Mouse (Mus musculus) heart, embryonic 15.5 days (tissue): ENCODE data around the gene Pnpla3. TPM values are rescaled to one million over a fixed set of nuclear protein-coding genes. Genes with fewer than 3 reads are reported as not detected.
A peak's percentile ranks its signal among the peaks of the same experiment; 100 is the strongest.

Experiments used
- ATAC-seq: fragments of 200-750 bp; cut with Nextera tagmentation; replicated peaks from 2 replicates; pipeline ENCODE4 v1.8.0; 2017; ENCODE audit warnings: low read depth, moderate TSS enrichment; ENCODE audit not compliant: insufficient number of reproducible peaks, insufficient read depth, low FRiP score
- H3K27ac ChIP-seq: fragments of 300-500 bp; sonication (generic); 2 replicates; pipeline ENCODE4 v1.5.1; 2015; ENCODE audit warnings: mild to moderate bottlenecking, inconsistent platforms
- H3K27me3 ChIP-seq: fragments of 300-500 bp; sonication (generic); 2 replicates; pipeline ENCODE4 v1.6.1; 2015; ENCODE audit warnings: inconsistent platforms
- H3K36me3 ChIP-seq: fragments of 300-500 bp; sonication (generic); 2 replicates; pipeline ENCODE4 v1.6.1; 2015; ENCODE audit warnings: mild to moderate bottlenecking, inconsistent platforms
- H3K4me1 ChIP-seq: fragments of 300-500 bp; sonication (generic); replicated peaks from 2 replicates; pipeline ENCODE4 v1.6.1; 2015; ENCODE audit warnings: inconsistent platforms
- H3K4me2 ChIP-seq: fragments of 300-500 bp; sonication (generic); 2 replicates; pipeline ENCODE4 v1.6.1; 2015; ENCODE audit warnings: inconsistent platforms, mild to moderate bottlenecking, moderate library complexity
- H3K4me3 ChIP-seq: fragments of 300-500 bp; sonication (generic); 2 replicates; pipeline ENCODE4 v1.5.1; 2015; ENCODE audit warnings: mild to moderate bottlenecking, inconsistent platforms
- H3K9ac ChIP-seq: fragments of 300-500 bp; sonication (generic); 2 replicates; pipeline ENCODE4 v1.6.1; 2015; ENCODE audit warnings: mild to moderate bottlenecking, inconsistent platforms
- H3K9me3 ChIP-seq: fragments of 300-500 bp; sonication (generic); replicated peaks from 2 replicates; pipeline ENCODE4 v1.6.1; 2016; ENCODE audit warnings: inconsistent platforms
- WGBS: fragments of 180-500 bp; shearing (Covaris S2); methylation state at CpG from one replicate; pipeline ENCODE4 v1.1.7; 2015; ENCODE audit warnings: mixed read lengths; 5-methylcytosine and 5-hydroxymethylcytosine counted together
- polyA plus RNA-seq: library from polyadenylated mRNA; unstranded; fragments of >200 nt; fragmentation: Nextera tagmentation; extraction: Ambion mirVana; gene quantifications from 2 replicates; pipeline ENCODE4 v1.2.1, GENCODE M21; 2015

Gene Pnpla3
- polyA plus RNA-seq, 1 experiment from 2014 or later: 0.55 TPM

DNA sequence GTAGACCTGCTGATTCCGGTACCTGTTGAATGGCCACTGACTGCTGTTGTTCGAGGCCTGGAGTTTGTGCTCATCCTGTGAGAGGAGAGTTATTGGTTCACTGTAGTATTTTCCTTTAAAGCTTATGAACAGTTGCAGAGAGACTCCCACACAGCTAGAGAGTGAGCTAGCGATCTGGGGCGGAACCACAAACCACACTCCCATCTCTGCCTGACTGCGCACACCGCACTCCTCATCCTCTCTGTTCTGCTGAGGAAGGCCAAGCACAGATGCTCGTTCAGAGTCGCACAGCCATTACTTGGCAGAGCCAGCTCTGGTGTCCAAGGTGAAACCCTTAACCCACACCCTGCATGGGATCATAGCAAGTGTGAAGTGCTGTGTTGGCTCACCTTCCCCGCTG is 11.1 kb downstream of the Pnpla3 start:
- ATAC-seq: no peak
- no peaks in the 10 kb centered on the region for H3K9me3 ChIP-seq
- no peaks in the 10 kb centered on the region for H3K36me3 ChIP-seq
- H3K4me2 ChIP-seq: no peak overlapping the region
- H3K9ac ChIP-seq: no peak overlapping the region
- peaks cover 19% of the 10 kb centered on the region for H3K27me3 ChIP-seq
- no peak overlapping the region for H3K27ac ChIP-seq
- H3K4me3 ChIP-seq: no peak overlapping the region
- no peaks in the 10 kb centered on the region for H3K4me1 ChIP-seq
- WGBS: 87% methylated on average over 9 of the region's 9 CpGs

DNA sequence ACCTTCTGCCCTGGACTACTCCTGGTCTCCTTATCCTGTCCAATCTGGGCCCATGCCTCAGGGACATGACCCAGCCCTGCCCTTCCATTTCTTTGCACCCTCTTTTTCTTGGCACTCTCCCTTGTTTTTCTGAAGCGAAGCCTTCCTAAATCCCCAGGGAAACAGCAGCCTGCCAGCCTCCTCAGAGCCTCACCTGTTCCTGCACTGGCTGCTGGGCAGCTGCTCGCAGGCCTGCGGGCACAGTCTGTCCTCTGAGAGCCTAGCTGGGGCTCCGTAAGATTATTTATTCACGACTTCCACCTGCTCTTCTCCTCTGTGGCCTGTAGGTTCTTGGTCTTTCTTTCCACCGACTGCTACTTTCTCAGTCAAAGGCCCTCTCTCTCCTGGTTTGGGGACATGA is 14.4 kb downstream of the Pnpla3 start:
- Histone ChIP-seq H3K4me1 (no peaks in the 10 kb centered on the region), H3K27me3 (peaks cover 19% of the 10 kb centered on the region), H3K4me2 (no peak overlapping the region), H3K36me3 (no peaks in the 10 kb centered on the region), H3K9ac (no peak overlapping the region), H3K4me3 (no peak overlapping the region), H3K9me3 (no peaks in the 10 kb centered on the region), H3K27ac (no peak overlapping the region)
- WGBS: 59% methylated on average over 6 of the region's 6 CpGs
- ATAC-seq: no peak

DNA sequence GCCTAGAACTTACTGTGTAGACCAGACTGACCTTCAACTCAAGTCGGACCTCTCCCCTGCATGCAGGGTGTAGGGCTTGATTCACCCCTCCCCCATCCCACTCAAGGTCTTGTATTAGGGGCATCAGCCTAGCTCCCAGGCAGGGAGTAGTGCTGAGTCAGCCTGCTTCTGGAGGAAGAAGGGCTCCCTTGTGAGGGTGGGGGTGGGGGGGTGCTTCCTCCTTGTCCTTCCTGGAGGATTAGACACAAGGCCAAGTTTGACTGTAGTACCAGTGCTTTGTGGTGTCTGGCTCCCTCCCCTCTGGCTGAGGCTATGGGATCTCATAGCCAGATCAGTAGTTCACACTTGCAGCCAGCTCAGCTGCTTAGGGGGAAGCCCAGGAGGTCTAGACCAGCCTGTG is 16.3 kb downstream of the Pnpla3 start:
- Histone ChIP-seq H3K4me1 (no peaks in the 10 kb centered on the region), H3K27me3 (peaks cover 19% of the 10 kb centered on the region), H3K9me3 (no peaks in the 10 kb centered on the region), H3K4me2 (no peak overlapping the region), H3K9ac (no peak overlapping the region), H3K36me3 (no peaks in the 10 kb centered on the region), H3K4me3 (no peak overlapping the region), H3K27ac (no peak overlapping the region)
- ATAC-seq: no peak
- WGBS: 12% methylated on average over 1 of the region's 1 CpGs

DNA sequence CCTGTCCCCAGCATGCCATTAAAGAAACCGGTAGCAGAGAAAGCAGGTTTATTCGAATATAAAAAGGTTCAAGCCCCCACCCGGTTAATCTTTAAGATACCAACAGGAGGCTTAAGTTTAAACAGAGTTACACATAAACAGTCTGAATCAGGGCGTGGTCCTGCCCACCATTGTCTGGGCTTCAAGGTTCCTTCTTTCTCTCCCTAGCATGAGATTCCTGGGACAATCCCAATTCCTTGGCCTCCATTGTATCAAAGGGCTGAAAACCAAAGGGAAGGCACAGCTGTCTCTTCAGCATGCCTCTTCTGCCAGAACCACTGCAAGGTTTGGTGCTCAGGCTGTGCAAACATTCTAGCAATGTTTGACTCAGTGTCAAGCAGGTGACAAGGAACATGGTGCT is 18.6 kb downstream of the Pnpla3 start:
- Histone ChIP-seq H3K4me1 (no peaks in the 10 kb centered on the region), H3K4me2 (no peak overlapping the region), H3K27ac (no peak overlapping the region), H3K4me3 (no peak overlapping the region), H3K9ac (no peak overlapping the region), H3K9me3 (no peaks in the 10 kb centered on the region), H3K36me3 (no peaks in the 10 kb centered on the region), H3K27me3 (peaks cover 11% of the 10 kb centered on the region; the same call in 1 of the 2 replicates)
- no peak for ATAC-seq
- WGBS: 59% methylated on average over 4 of the region's 4 CpGs

DNA sequence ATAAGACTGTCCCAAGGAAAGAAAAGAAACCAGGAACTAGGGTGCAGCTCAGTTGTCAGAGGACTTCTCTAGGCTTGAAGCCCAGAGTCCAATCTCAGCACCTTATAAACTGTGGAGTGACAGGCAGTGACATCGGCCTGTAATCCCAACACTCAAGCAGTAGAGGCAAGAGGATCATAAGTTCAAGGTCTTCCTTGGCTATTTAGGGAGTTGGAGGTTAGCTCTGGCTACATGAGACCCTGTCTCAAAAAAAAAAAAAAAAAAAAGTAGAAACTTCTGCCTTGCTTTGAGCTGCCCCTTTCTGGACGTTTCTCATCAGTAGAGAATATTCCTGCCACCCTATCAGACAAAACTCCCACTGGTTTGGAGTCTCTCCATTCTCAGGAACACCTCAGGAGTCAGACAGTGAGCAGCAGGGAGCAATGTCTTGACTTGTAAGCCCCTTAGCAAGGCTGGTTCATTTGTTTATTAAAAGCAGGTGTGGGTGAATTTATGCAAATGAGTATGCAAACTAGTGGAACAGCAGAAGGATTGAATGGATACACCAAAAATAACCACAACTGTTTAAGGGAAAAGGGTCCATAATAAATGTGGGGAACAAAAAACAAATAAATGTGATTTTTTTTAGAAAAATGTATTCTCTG is 21.4 kb downstream of the Pnpla3 start:
- 44% methylated on average over 2 of the region's 2 CpGs for WGBS
- Histone ChIP-seq H3K4me1 (peaks cover 14% of the 10 kb centered on the region), H3K9ac (no peak overlapping the region), H3K4me2 (no peak overlapping the region), H3K9me3 (no peaks in the 10 kb centered on the region), H3K27me3 (no peaks in the 10 kb centered on the region; the same call in 1 of the 2 replicates), H3K4me3 (no peak overlapping the region), H3K27ac (no peak overlapping the region), H3K36me3 (no peaks in the 10 kb centered on the region)
- ATAC-seq: no peak

DNA sequence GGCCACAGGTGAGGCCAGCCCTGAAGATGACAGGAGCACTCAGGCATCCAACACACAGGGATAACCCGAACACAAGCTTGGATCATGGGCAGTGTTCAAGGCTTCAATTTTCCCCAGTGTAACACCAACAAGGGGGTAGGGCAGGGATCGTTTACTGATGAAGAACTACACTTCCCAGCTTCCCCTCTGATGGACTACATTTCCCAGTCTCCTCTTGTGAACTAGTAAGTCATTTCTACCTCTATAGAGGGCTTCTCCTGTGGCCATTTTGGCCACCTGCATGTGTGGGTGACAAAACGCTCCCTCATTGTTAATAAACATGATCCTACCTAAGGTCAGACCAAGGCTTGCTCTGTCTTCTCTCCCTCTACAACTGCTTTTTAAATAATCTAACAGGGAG is 22.2 kb downstream of the Pnpla3 start:
- Histone ChIP-seq H3K4me3 (no peak overlapping the region), H3K36me3 (no peaks in the 10 kb centered on the region; the same call in 1 of the 2 replicates), H3K4me2 (no peak overlapping the region), H3K27me3 (no peaks in the 10 kb centered on the region), H3K9ac (no peak overlapping the region), H3K9me3 (no peaks in the 10 kb centered on the region), H3K27ac (no peak overlapping the region), H3K4me1 (peaks cover 14% of the 10 kb centered on the region)
- 46% methylated on average over 3 of the region's 3 CpGs for WGBS
- ATAC-seq: no peak

DNA sequence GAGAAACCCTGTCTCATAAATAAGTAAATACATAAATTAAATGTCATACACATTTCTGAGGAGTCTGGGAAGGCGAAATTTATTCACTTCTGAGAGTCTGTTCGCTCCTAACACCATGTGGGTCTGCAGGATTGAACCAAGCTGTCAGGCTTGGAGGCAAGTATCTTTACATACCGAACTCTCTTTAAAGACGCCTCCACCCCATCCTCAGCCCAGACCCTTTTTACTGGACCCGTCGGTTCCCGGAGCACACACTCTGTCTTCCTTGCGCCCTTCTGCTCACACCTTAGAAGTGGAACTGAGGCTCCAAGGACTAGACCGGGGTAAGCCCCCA is 24.1 kb downstream of the Pnpla3 start:
- 1% methylated on average over 9 of the region's 9 CpGs for WGBS

DNA sequence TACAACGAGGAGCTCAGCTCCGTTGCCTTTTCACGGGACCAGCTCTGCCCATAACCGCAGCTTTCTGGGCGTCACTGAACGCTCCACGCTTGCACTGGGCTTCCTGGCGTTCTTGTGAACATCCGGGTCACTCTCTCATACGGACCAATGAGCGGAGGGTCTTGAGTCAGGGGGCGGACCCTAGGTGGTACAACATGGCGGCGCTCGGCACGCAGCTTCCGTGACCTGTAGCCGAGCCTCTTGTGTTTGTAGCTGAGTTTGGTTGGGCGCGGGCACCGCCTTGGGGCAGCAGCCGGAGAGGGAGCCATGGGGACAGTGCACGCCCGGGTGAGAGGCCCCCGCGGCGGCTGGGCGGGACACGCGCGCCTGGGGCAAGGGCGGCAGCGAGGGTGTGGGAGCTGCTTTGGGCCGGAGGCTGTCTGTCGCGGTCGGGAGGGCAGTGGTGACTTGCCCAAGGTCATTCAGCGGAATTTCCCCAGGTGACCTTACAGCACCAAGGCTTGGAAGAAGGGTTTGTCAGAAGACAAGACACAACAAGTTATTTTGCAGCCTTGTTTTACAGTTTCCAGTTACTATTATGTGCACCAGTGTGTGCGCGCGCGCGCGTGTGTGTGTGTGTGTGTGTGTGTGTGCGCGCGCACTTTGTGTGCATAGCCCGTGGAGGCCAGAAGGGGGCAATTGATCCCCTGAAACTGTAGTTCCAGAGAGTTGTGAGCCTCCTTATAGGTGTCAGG is 24.6 kb downstream of the Pnpla3 start, which contains the start of gene Samm50:
Samm50 (plus strand) TSS at position 184 of the 734 bp plus-strand sequence.
- peak; percentile 98 for ATAC-seq
- Histone ChIP-seq H3K36me3 (peaks cover 18% of the 10 kb centered on the region), H3K4me1 (peaks cover 14% of the 10 kb centered on the region), H3K27me3 (no peaks in the 10 kb centered on the region), H3K9ac (peak within 1 kb of the TSS; percentile 82), H3K27ac (peak within 1 kb of the TSS; percentile 98), H3K4me2 (peak within 1 kb of the TSS; percentile 73), H3K4me3 (peak within 1 kb of the TSS; percentile 89), H3K9me3 (no peaks in the 10 kb centered on the region)
- 2% methylated on average over 48 of the region's 48 CpGs for WGBS

More for the DNA sequence above, 24.1 kb downstream of the Pnpla3 start:
- Histone ChIP-seq H3K27me3 (no peaks in the 10 kb centered on the region), H3K4me1 (peaks cover 14% of the 10 kb centered on the region), H3K9ac (peak overlapping the region; percentile 82), H3K4me2 (peak overlapping the region; percentile 73), H3K27ac (peak overlapping the region; percentile 98), H3K36me3 (peaks cover 12% of the 10 kb centered on the region), H3K4me3 (peak overlapping the region; percentile 89), H3K9me3 (no peaks in the 10 kb centered on the region)
- no peak; the same call in 1 of the 2 replicates for ATAC-seq

DNA sequence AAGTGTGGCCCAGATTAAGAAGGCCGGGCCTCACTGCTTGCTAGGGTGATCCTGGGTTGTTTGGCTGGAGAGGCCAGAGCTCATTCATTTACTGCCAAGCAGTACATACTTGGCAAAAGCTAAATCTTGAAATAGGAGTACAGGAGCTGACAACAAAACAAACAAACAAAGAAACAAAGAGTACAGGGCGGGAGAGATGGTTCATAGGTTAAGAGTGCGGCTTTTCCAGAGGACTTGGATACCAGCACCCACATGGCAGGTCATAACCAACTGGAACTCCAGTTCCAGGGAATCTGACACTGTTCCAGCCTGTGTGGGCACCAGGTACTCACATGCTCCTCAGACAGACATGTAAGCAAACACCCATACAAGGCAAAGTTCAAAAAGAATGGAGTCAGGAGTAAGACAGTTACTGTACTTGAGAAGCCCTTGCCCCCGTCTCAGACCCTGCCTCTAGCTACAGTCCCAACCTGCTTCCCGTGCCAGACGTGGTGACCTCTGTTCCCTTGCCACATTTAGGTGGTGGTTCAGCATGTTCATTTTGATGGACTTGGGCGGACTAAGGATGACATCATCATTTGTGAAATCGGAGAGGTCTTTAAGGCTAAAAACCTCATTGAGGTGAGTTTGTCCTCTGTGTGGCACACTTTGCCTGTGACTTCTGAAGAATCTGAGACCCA is 29.0 kb downstream of the Pnpla3 start:
- Histone ChIP-seq H3K4me2 (no peak overlapping the region), H3K9ac (no peak overlapping the region), H3K27me3 (no peaks in the 10 kb centered on the region), H3K9me3 (no peaks in the 10 kb centered on the region), H3K27ac (no peak overlapping the region), H3K4me1 (peaks cover 11% of the 10 kb centered on the region), H3K4me3 (no peak overlapping the region), H3K36me3 (peaks cover 62% of the 10 kb centered on the region)
- 84% methylated on average over 8 of the region's 8 CpGs for WGBS
- ATAC-seq: no peak

DNA sequence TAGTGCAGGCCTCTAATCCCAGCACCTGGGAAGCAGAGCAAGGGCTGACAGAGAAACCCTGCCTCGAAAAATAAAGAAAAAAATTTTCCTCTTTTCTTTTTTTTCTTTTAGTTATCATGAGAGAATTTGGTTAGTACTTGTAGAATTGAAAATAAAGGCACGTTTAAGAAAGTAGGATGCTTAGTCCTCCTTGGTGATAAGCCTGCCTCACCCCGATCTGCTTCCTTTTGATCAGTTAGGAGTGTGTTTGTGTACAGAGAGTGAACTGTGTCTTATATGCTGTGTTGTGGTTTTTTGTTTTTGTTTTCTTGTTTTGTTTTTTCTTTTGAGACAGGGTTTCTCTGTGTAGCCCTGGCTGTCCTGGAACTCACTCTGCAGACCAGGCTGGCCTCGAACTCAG is 39.7 kb downstream of the Pnpla3 start:
- Histone ChIP-seq H3K9me3 (no peaks in the 10 kb centered on the region), H3K36me3 (peaks cover 89% of the 10 kb centered on the region), H3K4me3 (no peak overlapping the region), H3K27me3 (no peaks in the 10 kb centered on the region), H3K4me2 (no peak overlapping the region), H3K27ac (no peak overlapping the region), H3K9ac (no peak overlapping the region), H3K4me1 (peaks cover 4% of the 10 kb centered on the region)
- ATAC-seq: no peak
- WGBS: 90% methylated on average over 4 of the region's 4 CpGs

DNA sequence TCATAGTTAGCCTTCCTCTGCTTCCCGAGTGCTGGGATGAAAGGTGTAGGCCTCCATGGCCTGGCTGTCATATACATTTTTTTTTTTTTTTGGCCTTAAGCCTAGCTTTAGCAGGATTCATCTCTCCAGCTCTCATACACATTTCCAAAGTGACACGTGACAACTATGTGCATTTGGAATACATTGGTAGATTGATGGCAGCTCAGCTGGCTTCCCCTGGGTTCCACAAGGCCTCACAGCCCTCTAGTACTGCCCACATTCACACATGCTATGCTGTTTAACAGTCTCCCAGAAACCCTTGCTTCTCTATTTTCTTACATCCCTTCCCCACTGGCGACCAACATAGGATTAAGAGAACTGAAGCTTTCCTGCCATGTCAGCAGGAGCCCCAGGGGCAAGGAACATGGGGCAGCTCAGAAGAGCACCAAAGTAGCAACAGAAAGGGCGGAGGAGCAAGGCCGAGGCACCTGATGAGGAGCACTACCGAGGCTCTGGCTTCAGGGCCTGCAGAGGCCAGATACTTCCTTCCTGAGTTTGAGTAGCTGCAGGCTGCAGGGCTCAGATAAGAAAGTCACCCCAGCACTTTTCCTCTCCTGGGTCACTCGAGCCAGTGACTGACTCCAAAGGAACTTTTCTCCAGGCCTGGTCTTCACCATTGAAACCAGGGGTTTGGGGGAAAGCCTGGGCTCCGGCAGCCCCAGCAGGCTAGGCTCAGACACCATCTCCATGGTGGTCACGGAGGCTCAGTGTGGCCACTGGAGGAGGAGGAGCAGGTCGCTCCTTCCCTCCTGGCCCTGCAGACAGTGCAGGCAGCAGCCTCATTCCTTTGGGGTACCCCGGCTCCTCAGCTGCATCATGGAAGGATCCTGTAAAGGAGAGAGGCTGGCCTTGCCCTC is 42.1 kb downstream of the Pnpla3 start:
- Histone ChIP-seq H3K4me3 (no peak overlapping the region), H3K4me2 (no peak overlapping the region), H3K27me3 (no peaks in the 10 kb centered on the region), H3K4me1 (peaks cover 21% of the 10 kb centered on the region), H3K9me3 (no peaks in the 10 kb centered on the region), H3K9ac (no peak overlapping the region; the same call in 1 of the 2 replicates), H3K27ac (peak overlapping the region; percentile 52), H3K36me3 (peaks cover 73% of the 10 kb centered on the region)
- 66% methylated on average over 11 of the region's 11 CpGs for WGBS
- ATAC-seq: no peak; the same call in 1 of the 2 replicates
